Mouse (Mus musculus) embryonic facial prominence, embryonic 11.5 days (tissue): ENCODE results near the gene Pecr. TPM values are rescaled to one million over a fixed set of nuclear protein-coding genes. Genes with fewer than 3 reads are reported as not detected.
A peak's percentile ranks its signal among the peaks of the same experiment; 100 is the strongest.

Experiments used
- ATAC-seq: fragments of 200-750 bp; cut with Nextera tagmentation; replicated peaks from 2 replicates; pipeline ENCODE4 v1.8.0; 2017; ENCODE audit warnings: low read depth; ENCODE audit not compliant: insufficient number of reproducible peaks, low FRiP score, low TSS enrichment
- DNase-seq: peaks from one replicate; pipeline ENCODE4 v3.0.0-alpha.2; 2015; ENCODE audit warnings: low spot score
- H3K27ac ChIP-seq: fragments of 300-500 bp; sonication (generic); replicated peaks from 2 replicates; pipeline ENCODE4 v1.5.1; 2014; ENCODE audit warnings: mild to moderate bottlenecking, low read depth, low read length, control low read depth
- H3K27me3 ChIP-seq: fragments of 300-500 bp; sonication (generic); 2 replicates; pipeline ENCODE4 v1.6.1; 2014; ENCODE audit warnings: mild to moderate bottlenecking, low read length, moderate library complexity, mixed read lengths; ENCODE audit not compliant: control insufficient read depth, insufficient read depth
- H3K36me3 ChIP-seq: fragments of 300-500 bp; sonication (generic); replicated peaks from 2 replicates; pipeline ENCODE4 v1.6.1; 2014; ENCODE audit warnings: low read depth, mild to moderate bottlenecking, low read length, moderate library complexity, mixed read lengths; ENCODE audit not compliant: control insufficient read depth, insufficient read depth
- H3K4me1 ChIP-seq: fragments of 300-500 bp; sonication (generic); 2 replicates; pipeline ENCODE4 v1.6.1; 2014; ENCODE audit warnings: low read length, mixed read lengths; ENCODE audit not compliant: control insufficient read depth, insufficient read depth
- H3K4me2 ChIP-seq: fragments of 300-500 bp; sonication (generic); 2 replicates; pipeline ENCODE4 v1.6.1; 2014; ENCODE audit warnings: low read depth, mild to moderate bottlenecking, control low read depth, low read length, moderate library complexity
- H3K4me3 ChIP-seq: fragments of 300-500 bp; sonication (generic); 2 replicates; pipeline ENCODE4 v1.5.1; 2014; ENCODE audit warnings: low read depth, low read length, control low read depth
- H3K9ac ChIP-seq: fragments of 300-500 bp; sonication (generic); replicated peaks from 2 replicates; pipeline ENCODE4 v1.6.1; 2014; ENCODE audit warnings: mild to moderate bottlenecking, control low read depth, low read length
- H3K9me3 ChIP-seq: fragments of 300-500 bp; sonication (generic); replicated peaks from 2 replicates; pipeline ENCODE4 v1.6.1; 2016; ENCODE audit warnings: mild to moderate bottlenecking, low read length, inconsistent platforms, mixed read lengths; ENCODE audit not compliant: control insufficient read depth
- WGBS: fragments of 180-500 bp; shearing (Covaris S2); extraction: QIAGEN DNeasy Blood & Tissue Kit; methylation state at CpG from one replicate; pipeline ENCODE4 v1.1.7; 2014; 5-methylcytosine and 5-hydroxymethylcytosine counted together
- polyA plus RNA-seq: library from polyadenylated mRNA; unstranded; fragments of >200 nt; fragmentation: Nextera tagmentation; extraction: Ambion mirVana; gene quantifications from 2 replicates; pipeline ENCODE4 v1.2.1, GENCODE M21; 2014

Gene Pecr
- 23.0 and 23.3 TPM in 2 replicates for polyA plus RNA-seq

- H3K9me3 ChIP-seq, result no peaks in the 10 kb centered on the region
- H3K36me3 ChIP-seq, result no peaks in the 10 kb centered on the region
- DNase-seq, result peak; percentile 96
- H3K9ac ChIP-seq, result peak within 1 kb of the TSS; percentile 67
- no peak within 1 kb of the TSS for H3K27ac ChIP-seq
- H3K4me2 ChIP-seq, result peak within 1 kb of the TSS; percentile 85
- no peaks in the 10 kb centered on the region for H3K27me3 ChIP-seq
- peak within 1 kb of the TSS; percentile 51 for H3K4me3 ChIP-seq
- 1% methylated on average over 27 of the region's 30 CpGs for WGBS
- no peaks in the 10 kb centered on the region for H3K4me1 ChIP-seq
- peak; percentile 95 for ATAC-seq
Measured at GRCm38 (mm10) chr1:72283992-72284485, at the start of gene Pecr, which contains the start of gene Tmem169. Pecr (minus strand) TSS chr1:72284314. Tmem169 (plus strand) TSS chr1:72284369.

GRCm38 (mm10) chr1:72326162-72326821 lies 42.2 kb upstream of the Pecr start:
- Histone ChIP-seq H3K4me1 (no peaks in the 10 kb centered on the region), H3K36me3 (no peaks in the 10 kb centered on the region), H3K9me3 (no peaks in the 10 kb centered on the region), H3K4me3 (no peak overlapping the region), H3K27ac (no peak overlapping the region), H3K27me3 (no peaks in the 10 kb centered on the region), H3K4me2 (no peak overlapping the region), H3K9ac (no peak overlapping the region)
- DNase-seq, result no peak
- no peak for ATAC-seq
- 92% methylated on average over 11 of the region's 11 CpGs for WGBS

GRCm38 (mm10) chr1:72323248-72323647 lies 39.1 kb upstream of the Pecr start:
- H3K4me1 ChIP-seq, result no peaks in the 10 kb centered on the region
- H3K27ac ChIP-seq, result no peak overlapping the region
- H3K27me3 ChIP-seq, result no peaks in the 10 kb centered on the region
- peaks cover 8% of the 10 kb centered on the region; the same call in 1 of the 2 replicates for H3K36me3 ChIP-seq
- H3K4me3 ChIP-seq, result no peak overlapping the region
- H3K9ac ChIP-seq, result no peak overlapping the region
- 95% methylated on average over 4 of the region's 4 CpGs for WGBS
- no peak for DNase-seq
- no peaks in the 10 kb centered on the region for H3K9me3 ChIP-seq
- no peak for ATAC-seq
- no peak overlapping the region for H3K4me2 ChIP-seq

- Histone ChIP-seq H3K4me3 (no peak overlapping the region), H3K9ac (no peak overlapping the region), H3K27me3 (no peaks in the 10 kb centered on the region), H3K36me3 (peaks cover 8% of the 10 kb centered on the region; the same call in 1 of the 2 replicates), H3K4me1 (no peaks in the 10 kb centered on the region), H3K4me2 (no peak overlapping the region), H3K9me3 (no peaks in the 10 kb centered on the region), H3K27ac (no peak overlapping the region)
- ATAC-seq (no peak), DNase-seq (no peak)
- 84% methylated on average over 5 of the region's 5 CpGs for WGBS
Measured at GRCm38 (mm10) chr1:72320759-72321158, 36.6 kb upstream of the Pecr start.

- H3K9me3 ChIP-seq, result no peaks in the 10 kb centered on the region
- H3K4me2 ChIP-seq, result no peak overlapping the region
- H3K9ac ChIP-seq, result no peak overlapping the region
- no peaks in the 10 kb centered on the region for H3K27me3 ChIP-seq
- no peak for DNase-seq
- no peaks in the 10 kb centered on the region for H3K4me1 ChIP-seq
- H3K36me3 ChIP-seq, result peaks cover 8% of the 10 kb centered on the region; the same call in 1 of the 2 replicates
- no peak for ATAC-seq
- H3K4me3 ChIP-seq, result no peak overlapping the region
- WGBS, result 79% methylated on average over 7 of the region's 7 CpGs
- H3K27ac ChIP-seq, result no peak overlapping the region
Measured at GRCm38 (mm10) chr1:72316901-72317300, 32.8 kb upstream of the Pecr start.

GRCm38 (mm10) chr1:72316409-72316808 lies 32.3 kb upstream of the Pecr start:
- 73% methylated on average over 8 of the region's 8 CpGs for WGBS
- Histone ChIP-seq H3K4me3 (no peak overlapping the region), H3K9me3 (no peaks in the 10 kb centered on the region), H3K27ac (no peak overlapping the region), H3K4me2 (no peak overlapping the region), H3K4me1 (no peaks in the 10 kb centered on the region), H3K36me3 (peaks cover 8% of the 10 kb centered on the region; the same call in 1 of the 2 replicates), H3K27me3 (no peaks in the 10 kb centered on the region), H3K9ac (no peak overlapping the region)
- ATAC-seq, result no peak
- DNase-seq, result no peak

- Histone ChIP-seq H3K9ac (no peak overlapping the region), H3K27me3 (no peaks in the 10 kb centered on the region), H3K4me3 (no peak overlapping the region), H3K4me1 (no peaks in the 10 kb centered on the region), H3K27ac (no peak overlapping the region), H3K36me3 (peaks cover 3% of the 10 kb centered on the region; the same call in 1 of the 2 replicates), H3K4me2 (no peak overlapping the region), H3K9me3 (no peaks in the 10 kb centered on the region)
- ATAC-seq (no peak), DNase-seq (no peak)
- WGBS, result 77% methylated on average over 4 of the region's 4 CpGs
Measured at GRCm38 (mm10) chr1:72315447-72315846, 31.3 kb upstream of the Pecr start.

- H3K36me3 ChIP-seq, result no peaks in the 10 kb centered on the region; the same call in 1 of the 2 replicates
- H3K9me3 ChIP-seq, result no peaks in the 10 kb centered on the region
- H3K27ac ChIP-seq, result no peak overlapping the region
- 79% methylated on average over 5 of the region's 5 CpGs for WGBS
- H3K9ac ChIP-seq, result no peak overlapping the region
- DNase-seq (peak; percentile 74), ATAC-seq (no peak)
- no peaks in the 10 kb centered on the region for H3K27me3 ChIP-seq
- H3K4me1 ChIP-seq, result no peaks in the 10 kb centered on the region
- H3K4me3 ChIP-seq, result no peak overlapping the region
- no peak overlapping the region for H3K4me2 ChIP-seq
Measured at GRCm38 (mm10) chr1:72313399-72314039, 29.4 kb upstream of the Pecr start.
